In the genomic region with DNA sequence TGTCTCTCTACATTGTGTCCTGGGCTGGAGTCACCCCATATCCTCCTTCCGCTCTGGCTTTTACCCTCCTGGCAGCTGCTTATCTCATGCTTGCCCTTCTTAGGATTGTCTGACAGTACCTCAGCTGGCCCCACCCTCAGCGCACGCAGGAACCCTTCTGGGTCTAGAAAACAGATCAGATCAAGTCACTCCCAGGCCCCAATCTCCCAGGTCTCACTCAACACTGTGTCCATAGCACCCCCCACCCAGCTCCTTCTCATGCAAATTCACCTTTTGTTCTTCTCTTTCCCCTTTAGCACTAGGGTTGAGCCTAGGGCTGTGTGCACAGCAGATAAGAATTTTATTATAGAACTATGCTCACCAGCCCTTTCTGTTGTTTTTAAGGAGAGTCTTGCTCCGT, we compare ENCODE assay signal across 10 mouse cellular contexts. TPM values are rescaled to one million over a fixed set of nuclear protein-coding genes. Genes with fewer than 3 reads are reported as not detected.
DNase-seq lines count a peak whose midpoint lies in the region; ATAC-seq and TF ChIP-seq lines count a peak whose summit lies in the region.
"Had no signal": no experiment of that assay in that cellular context is flagged by ENCODE, and none has a peak within 500 bp of the region (broad histone marks: within the 10 kb centered on the region; RNA-seq: fewer than 3 reads in every experiment).

No protein-coding gene starts in this region.

- 23% methylated on average over 4 of the region's 4 CpGs for WGBS in heart, embryonic 10.5 days
- 56% methylated on average over 4 of the region's 4 CpGs for WGBS in bone marrow, adult 2 months
- WGBS in intestine, embryonic 16.5 days = 31% methylated on average over 4 of the region's 4 CpGs
- WGBS in midbrain, embryonic 14.5 days = 38% methylated on average over 4 of the region's 4 CpGs

- intact Hi-C loops in heart, postnatal 36 days (cut with DNase I) = no loop called here

- TF ChIP-seq CTCF in bone marrow, adult 2 months (IDR thresholded peaks at IDR 0.05; ENCODE audit: control insufficient read depth, insufficient read depth, low read length) = no peak

- no peak for TF ChIP-seq POLR2A in bone marrow, adult 2 months (IDR thresholded peaks at IDR 0.05; ENCODE audit: borderline replicate concordance, control insufficient read depth, low read depth, low read length)

- H3K9ac ChIP-seq in intestine, embryonic 16.5 days (ENCODE audit: low read depth, low read length) = no peak overlapping the region
- H3K9ac ChIP-seq in midbrain, embryonic 14.5 days (replicated peaks; ENCODE audit: low read length) = no peak overlapping the region; the same call in 1 of the 2 replicates

- no peaks in the 10 kb centered on the region for H3K36me3 ChIP-seq in heart, embryonic 10.5 days
- no peaks in the 10 kb centered on the region for H3K36me3 ChIP-seq in intestine, embryonic 16.5 days (ENCODE audit: control insufficient read depth, insufficient read depth, low read length)
- no peaks in the 10 kb centered on the region for H3K36me3 ChIP-seq in midbrain, embryonic 14.5 days (ENCODE audit: control insufficient read depth, insufficient read depth, low read length)

- peak overlapping the region; percentile 8; the same call in 1 of the 2 replicates for H3K4me2 ChIP-seq in intestine, embryonic 16.5 days (ENCODE audit: low read depth, low read length)
- H3K4me2 ChIP-seq in midbrain, embryonic 14.5 days (ENCODE audit: low read length) = peak overlapping the region; percentile 94

- H3K4me1 ChIP-seq in heart, embryonic 10.5 days = peaks cover 81% of the 10 kb centered on the region
- peaks cover 7% of the 10 kb centered on the region for H3K4me1 ChIP-seq in bone marrow, adult 2 months (ENCODE audit: control insufficient read depth, insufficient read depth, low read length)
- peaks cover 67% of the 10 kb centered on the region for H3K4me1 ChIP-seq in intestine, embryonic 16.5 days (ENCODE audit: control insufficient read depth, insufficient read depth, low read length)
- peaks cover 50% of the 10 kb centered on the region for H3K4me1 ChIP-seq in midbrain, embryonic 14.5 days (ENCODE audit: control insufficient read depth, insufficient read depth, low read length)

- peak overlapping the region; percentile 33; the same call in 1 of the 2 replicates for H3K27ac ChIP-seq in heart, embryonic 10.5 days
- 0 out of 2 replicates have a peak overlapping the region, but pooled peaks have one; percentile 15 for H3K27ac ChIP-seq in bone marrow, adult 2 months (ENCODE audit: control insufficient read depth, insufficient read depth, low read depth, low read length, poor library complexity)
- peak overlapping the region; percentile 72 for H3K27ac ChIP-seq in intestine, embryonic 16.5 days (ENCODE audit: low read length)
- H3K27ac ChIP-seq in midbrain, embryonic 14.5 days (replicated peaks; ENCODE audit: low read depth, low read length) = no peak overlapping the region; the same call in 1 of the 2 replicates
- H3K27ac ChIP-seq: macrophage had no signal

- peak; percentile 24 for ATAC-seq in intestine, embryonic 16.5 days
- no peak for ATAC-seq in midbrain, embryonic 14.5 days (ENCODE audit: low FRiP score, low TSS enrichment)

- DNase-seq in heart, embryonic 10.5 days (ENCODE audit: low spot score) = peak; percentile 92
- no peak for DNase-seq in heart, postnatal 36 days
- DNase-seq in midbrain, embryonic 14.5 days = no peak
- no peak for DNase-seq in lung, adult 18-20 months
- no peak for DNase-seq in thymus, postnatal 14 days
- no peak for DNase-seq in testis, postnatal 10 days (ENCODE audit: low spot score)
- DNase-seq: right cerebral cortex, postnatal 4 days had no signal

- no peaks in the 10 kb centered on the region for H3K9me3 ChIP-seq in heart, embryonic 10.5 days
- no peaks in the 10 kb centered on the region for H3K9me3 ChIP-seq in intestine, embryonic 16.5 days (ENCODE audit: control insufficient read depth, low read length)
- H3K9me3 ChIP-seq in midbrain, embryonic 14.5 days (ENCODE audit: control insufficient read depth, low read length) = no peaks in the 10 kb centered on the region

- no peak overlapping the region; the same call in 1 of the 2 replicates for H3K4me3 ChIP-seq in heart, embryonic 10.5 days
- no peak overlapping the region for H3K4me3 ChIP-seq in bone marrow, adult 2 months (replicated peaks; ENCODE audit: control insufficient read depth, low read depth, low read length)
- 0 out of 2 replicates have a peak overlapping the region, but pooled peaks have one; percentile 4 for H3K4me3 ChIP-seq in intestine, embryonic 16.5 days (ENCODE audit: low read length)
- H3K4me3 ChIP-seq in midbrain, embryonic 14.5 days (replicated peaks; ENCODE audit: low read depth, low read length) = peak overlapping the region; percentile 8; the same call in 1 of the 2 replicates

- peaks cover 20% of the 10 kb centered on the region for H3K27me3 ChIP-seq in heart, embryonic 10.5 days (ENCODE audit: insufficient read depth, poor library complexity, severe bottlenecking)
- H3K27me3 ChIP-seq in intestine, embryonic 16.5 days (replicated peaks; ENCODE audit: control insufficient read depth, insufficient read depth, low read length) = peaks cover 4% of the 10 kb centered on the region; the same call in 1 of the 2 replicates
- peaks cover 11% of the 10 kb centered on the region; the same call in 1 of the 2 replicates for H3K27me3 ChIP-seq in midbrain, embryonic 14.5 days (ENCODE audit: control insufficient read depth, insufficient read depth, low read length)

RNA-seq across cellular contexts. Expression of a gene that starts 2.3 kb away (rescaled TPM):
- polyA plus RNA-seq in heart, embryonic 10.5 days (2016; fragmentation: Nextera tagmentation; extraction: Ambion mirVana) = 5.3 TPM in 2 replicates
- 1 to 10 TPM; 8.4 to 9.4 TPM for total RNA-seq in heart, postnatal 36 days (2021)
- polyA plus RNA-seq in bone marrow, adult 2 months (2011; ENCODE audit: insufficient read depth, insufficient read length, low replicate concordance, missing spikeins) = 4.2 and 10.6 TPM in 2 replicates
- 5.5 and 6.1 TPM in 2 replicates for polyA plus RNA-seq in intestine, embryonic 16.5 days (2015; fragmentation: Nextera tagmentation; extraction: Ambion mirVana)
- polyA plus RNA-seq in midbrain, embryonic 14.5 days (2014; fragmentation: Nextera tagmentation; extraction: Ambion mirVana) = 25.9 and 27.0 TPM in 2 replicates

RNA-seq across cellular contexts. Expression of a gene that starts 6.3 kb away (rescaled TPM):
- polyA plus RNA-seq in heart, embryonic 10.5 days (2016; fragmentation: Nextera tagmentation; extraction: Ambion mirVana) = 1.9 and 3.6 TPM in 2 replicates
- under 1 TPM; 0.58 to 0.68 TPM for total RNA-seq in heart, postnatal 36 days (2021)
- 0.27 and 0.37 TPM in 2 replicates for polyA plus RNA-seq in bone marrow, adult 2 months (2011; ENCODE audit: insufficient read depth, insufficient read length, low replicate concordance, missing spikeins)
- polyA plus RNA-seq in intestine, embryonic 16.5 days (2015; fragmentation: Nextera tagmentation; extraction: Ambion mirVana) = 3.1 and 3.5 TPM in 2 replicates
- 3.1 and 3.4 TPM in 2 replicates for polyA plus RNA-seq in midbrain, embryonic 14.5 days (2014; fragmentation: Nextera tagmentation; extraction: Ambion mirVana)
- polyA plus RNA-seq: macrophage had no signal

RNA-seq across cellular contexts. Expression of a gene that starts 17.6 kb away (rescaled TPM):
- polyA plus RNA-seq in heart, embryonic 10.5 days (2016; fragmentation: Nextera tagmentation; extraction: Ambion mirVana) = 9.9 and 10.0 TPM in 2 replicates
- total RNA-seq in heart, postnatal 36 days (2021) = 1 to 10 TPM; 2.1 to 3.2 TPM
- 11.7 and 15.1 TPM in 2 replicates for polyA plus RNA-seq in bone marrow, adult 2 months (2011; ENCODE audit: insufficient read depth, insufficient read length, low replicate concordance, missing spikeins)
- 8.7 TPM in 2 replicates for polyA plus RNA-seq in intestine, embryonic 16.5 days (2015; fragmentation: Nextera tagmentation; extraction: Ambion mirVana)
- polyA plus RNA-seq in midbrain, embryonic 14.5 days (2014; fragmentation: Nextera tagmentation; extraction: Ambion mirVana) = 8.0 and 9.0 TPM in 2 replicates

RNA-seq across cellular contexts. Expression of a gene that starts 33.6 kb away (rescaled TPM):
- 538 and 598 TPM in 2 replicates for polyA plus RNA-seq in heart, embryonic 10.5 days (2016; fragmentation: Nextera tagmentation; extraction: Ambion mirVana)
- total RNA-seq in heart, postnatal 36 days (2021) = 100 to 1,000 TPM; 227 to 247 TPM
- polyA plus RNA-seq in bone marrow, adult 2 months (2011; ENCODE audit: insufficient read depth, insufficient read length, low replicate concordance, missing spikeins) = 159 and 256 TPM in 2 replicates
- polyA plus RNA-seq in intestine, embryonic 16.5 days (2015; fragmentation: Nextera tagmentation; extraction: Ambion mirVana) = 783 and 890 TPM in 2 replicates
- polyA plus RNA-seq in midbrain, embryonic 14.5 days (2014; fragmentation: Nextera tagmentation; extraction: Ambion mirVana) = 1,214 and 1,517 TPM in 2 replicates

RNA-seq across cellular contexts. Expression of a gene that starts 39.5 kb away (rescaled TPM):
- polyA plus RNA-seq in heart, embryonic 10.5 days (2016; fragmentation: Nextera tagmentation; extraction: Ambion mirVana) = 40.0 and 44.5 TPM in 2 replicates
- 10 to 100 TPM; 10.8 to 15.0 TPM for total RNA-seq in heart, postnatal 36 days (2021)
- 24.9 and 57.8 TPM in 2 replicates for polyA plus RNA-seq in bone marrow, adult 2 months (2011; ENCODE audit: insufficient read depth, insufficient read length, low replicate concordance, missing spikeins)
- 58.9 and 75.9 TPM in 2 replicates for polyA plus RNA-seq in intestine, embryonic 16.5 days (2015; fragmentation: Nextera tagmentation; extraction: Ambion mirVana)
- 25.8 and 27.6 TPM in 2 replicates for polyA plus RNA-seq in midbrain, embryonic 14.5 days (2014; fragmentation: Nextera tagmentation; extraction: Ambion mirVana)

Comparison
In these comparisons a context has a peak if more than half of its experiments do, and no peak if none do; other contexts are left out.
1. H3K4me3 ChIP-seq: peak in intestine, embryonic 16.5 days (single experiment) and midbrain, embryonic 14.5 days (single experiment); none in heart, embryonic 10.5 days (single experiment) and bone marrow, adult 2 months (single experiment).